Mouse (Mus musculus): ENCODE measurements at regions not wholly inside any gene's neighbourhood (a gene's known extent, or its start where the extent isn't known, plus 50 kb on each side); places are given as distances from the start of the nearest gene placed in this dataset.

DNA sequence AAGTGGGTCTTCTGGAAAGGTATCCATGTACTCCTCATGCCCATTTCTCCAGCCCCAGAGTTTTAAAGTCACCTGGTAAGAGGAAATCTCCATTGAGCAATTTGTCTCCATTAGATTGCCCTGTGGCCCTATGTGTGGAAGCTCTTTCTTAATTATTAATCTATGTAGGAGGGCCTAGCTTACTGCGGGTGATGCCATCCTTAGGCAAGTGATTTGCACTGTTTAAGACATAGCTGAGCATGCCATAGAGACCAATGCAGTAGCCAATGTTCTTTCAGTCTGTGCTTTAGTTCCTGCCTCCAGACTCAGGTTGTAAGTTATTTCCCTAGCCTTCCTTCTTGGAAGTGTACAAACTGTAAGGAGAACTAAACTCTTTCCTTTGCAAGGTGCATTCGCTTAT, 661.0 kb downstream of the Hdgfl1 start:
- no peak overlapping the region for H3K9ac ChIP-seq
- no peak overlapping the region for H3K4me2 ChIP-seq
- H3K9me3 ChIP-seq = no peaks in the 10 kb centered on the region
- no peaks in the 10 kb centered on the region for H3K27me3 ChIP-seq
- H3K4me1 ChIP-seq = 0 out of 2 replicates have a peak, but pooled peaks cover 4% of the 10 kb centered on the region
- ATAC-seq (ENCODE audit: low FRiP score) = no peak
- no peaks in the 10 kb centered on the region for H3K36me3 ChIP-seq (replicated peaks)
- no peak overlapping the region for H3K27ac ChIP-seq
- H3K4me3 ChIP-seq (replicated peaks) = no peak overlapping the region
- 96% methylated on average over 2 of the region's 2 CpGs for WGBS

DNA sequence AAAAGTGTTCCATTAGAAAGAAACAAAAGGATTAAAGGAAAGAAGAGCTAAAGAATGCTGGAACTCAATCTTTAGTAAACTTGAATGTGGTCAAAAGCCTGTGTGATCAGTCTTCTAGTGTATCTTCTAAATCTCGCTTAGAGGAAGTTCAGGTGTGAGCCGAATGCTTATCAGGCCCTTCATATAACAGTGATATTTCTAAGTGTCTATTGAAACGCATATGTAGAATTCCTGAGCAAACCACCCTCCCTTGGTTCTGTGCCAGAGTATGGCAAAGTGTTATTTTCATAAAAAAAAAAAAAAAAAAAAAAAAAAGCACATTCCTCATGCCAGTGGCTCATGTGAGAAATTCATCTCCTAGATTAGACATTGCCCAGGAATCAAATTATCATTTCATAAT, 681.2 kb downstream of the Hdgfl1 start:
- no peak overlapping the region for H3K27ac ChIP-seq
- no peaks in the 10 kb centered on the region for H3K36me3 ChIP-seq (replicated peaks)
- H3K4me1 ChIP-seq = no peaks in the 10 kb centered on the region
- H3K9ac ChIP-seq = no peak overlapping the region
- no peak overlapping the region for H3K4me3 ChIP-seq (replicated peaks)
- H3K4me2 ChIP-seq = no peak overlapping the region
- no peaks in the 10 kb centered on the region for H3K27me3 ChIP-seq
- H3K9me3 ChIP-seq = no peaks in the 10 kb centered on the region
- 81% methylated on average over 3 of the region's 3 CpGs for WGBS
- ATAC-seq (ENCODE audit: low FRiP score) = no peak

DNA sequence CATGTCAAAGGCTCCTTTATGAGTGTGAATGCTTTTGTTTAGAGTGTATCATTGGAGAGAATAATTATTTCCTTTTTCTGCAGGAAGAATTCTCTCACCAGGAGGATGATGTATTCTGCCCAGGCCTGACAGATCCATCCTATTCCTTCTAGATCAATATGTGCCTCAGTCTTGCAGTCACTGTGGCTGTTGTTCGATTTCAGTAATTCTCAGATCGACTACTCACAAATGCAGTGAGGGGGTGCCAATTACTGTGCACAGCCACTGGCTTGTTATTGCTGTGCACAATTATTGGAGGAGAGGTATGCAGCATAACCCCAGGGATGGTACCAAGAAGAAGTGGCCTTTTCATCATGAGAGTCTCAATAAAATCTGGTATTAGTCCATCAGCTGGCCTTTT, 689.2 kb downstream of the Hdgfl1 start:
- Histone ChIP-seq H3K9ac (no peak overlapping the region), H3K27me3 (no peaks in the 10 kb centered on the region), H3K9me3 (no peaks in the 10 kb centered on the region), H3K36me3 (replicated peaks) (no peaks in the 10 kb centered on the region), H3K4me1 (0 out of 2 replicates have a peak, but pooled peaks cover 6% of the 10 kb centered on the region), H3K27ac (peak overlapping the region; percentile 47; the same call in 1 of the 2 replicates), H3K4me3 (replicated peaks) (no peak overlapping the region), H3K4me2 (no peak overlapping the region)
- 50% methylated on average over 2 of the region's 2 CpGs for WGBS
- peak; percentile 70 for ATAC-seq (ENCODE audit: low FRiP score)

DNA sequence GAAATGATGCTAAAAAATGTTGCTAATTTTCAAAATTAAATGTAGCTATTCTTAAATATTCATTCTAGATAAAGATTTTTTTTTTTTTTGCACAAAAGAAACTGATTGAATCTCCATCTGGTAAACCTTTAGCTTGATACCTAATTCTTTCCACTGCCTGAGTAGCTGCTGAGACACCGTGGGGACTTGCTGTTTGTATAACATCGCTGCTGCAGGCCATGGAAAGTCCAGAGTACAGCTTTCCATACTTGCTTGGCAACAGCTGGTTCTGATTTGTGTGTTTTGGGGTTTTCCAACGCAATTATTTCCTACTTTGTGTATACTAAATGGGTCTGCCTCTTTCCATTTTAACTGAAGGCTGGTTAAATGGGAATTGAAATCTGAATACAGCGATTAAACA, 689.7 kb downstream of the Hdgfl1 start:
- no peak overlapping the region for H3K27ac ChIP-seq
- WGBS = 56% methylated on average over 4 of the region's 4 CpGs
- no peak for ATAC-seq (ENCODE audit: low FRiP score)

DNA sequence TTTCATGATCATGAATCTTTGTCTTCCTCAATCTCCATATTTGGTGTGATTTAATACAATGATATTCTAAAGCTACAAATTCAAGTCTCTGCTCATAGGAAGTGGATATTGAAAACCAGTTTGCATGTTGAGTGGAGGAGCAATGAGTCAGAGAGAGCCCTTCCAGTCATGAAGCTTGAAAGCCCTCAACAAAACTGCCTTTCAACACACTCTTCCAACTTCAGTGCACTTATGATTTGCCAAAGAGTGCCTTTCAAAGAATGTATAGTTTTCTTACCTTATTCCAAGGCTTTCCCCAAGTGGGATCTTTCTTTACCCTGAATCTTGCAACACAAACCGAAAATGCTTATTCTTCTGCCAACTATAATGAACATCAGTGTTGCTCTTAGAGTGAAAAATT, 690.6 kb downstream of the Hdgfl1 start:
- Histone ChIP-seq H3K4me3 (replicated peaks) (no peak overlapping the region), H3K36me3 (replicated peaks) (no peaks in the 10 kb centered on the region), H3K4me2 (no peak overlapping the region), H3K27me3 (no peaks in the 10 kb centered on the region), H3K4me1 (0 out of 2 replicates have a peak, but pooled peaks cover 6% of the 10 kb centered on the region), H3K27ac (no peak overlapping the region), H3K9ac (no peak overlapping the region), H3K9me3 (no peaks in the 10 kb centered on the region)
- 89% methylated on average over 1 of the region's 1 CpGs for WGBS
- ATAC-seq (ENCODE audit: low FRiP score) = no peak

More for the DNA sequence above, 689.7 kb downstream of the Hdgfl1 start:
- Histone ChIP-seq H3K27me3 (no peaks in the 10 kb centered on the region), H3K36me3 (replicated peaks) (no peaks in the 10 kb centered on the region), H3K4me1 (0 out of 2 replicates have a peak, but pooled peaks cover 6% of the 10 kb centered on the region), H3K4me3 (replicated peaks) (no peak overlapping the region), H3K4me2 (no peak overlapping the region), H3K9me3 (no peaks in the 10 kb centered on the region), H3K9ac (no peak overlapping the region)

DNA sequence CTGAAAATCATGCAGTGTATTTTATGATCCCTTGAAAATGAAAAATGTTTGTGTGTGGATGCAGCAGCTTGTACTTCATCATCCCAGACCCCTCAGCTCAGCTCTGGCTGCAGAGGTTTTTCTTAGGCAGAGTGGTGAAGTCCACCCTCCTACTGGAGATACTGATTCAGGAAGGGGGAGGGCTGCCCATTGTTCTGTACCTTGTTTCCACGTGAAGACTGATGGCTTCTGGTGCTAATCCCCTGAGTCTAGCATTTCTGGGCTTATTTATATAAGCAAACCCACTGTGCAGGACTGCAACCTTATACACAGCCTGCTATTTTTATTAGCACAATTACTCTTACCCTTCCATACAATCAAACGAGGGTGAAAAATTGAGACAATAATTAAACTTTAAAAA, 708.6 kb downstream of the Hdgfl1 start:
- peaks cover 3% of the 10 kb centered on the region; the same call in 1 of the 2 replicates for H3K4me1 ChIP-seq
- no peaks in the 10 kb centered on the region for H3K27me3 ChIP-seq
- H3K36me3 ChIP-seq (replicated peaks) = no peaks in the 10 kb centered on the region
- H3K4me2 ChIP-seq = no peak overlapping the region
- no peaks in the 10 kb centered on the region for H3K9me3 ChIP-seq
- H3K9ac ChIP-seq = no peak overlapping the region
- 17% methylated on average over 2 of the region's 2 CpGs for WGBS
- ATAC-seq (ENCODE audit: low FRiP score) = no peak
- no peak overlapping the region for H3K27ac ChIP-seq
- no peak overlapping the region for H3K4me3 ChIP-seq (replicated peaks)

DNA sequence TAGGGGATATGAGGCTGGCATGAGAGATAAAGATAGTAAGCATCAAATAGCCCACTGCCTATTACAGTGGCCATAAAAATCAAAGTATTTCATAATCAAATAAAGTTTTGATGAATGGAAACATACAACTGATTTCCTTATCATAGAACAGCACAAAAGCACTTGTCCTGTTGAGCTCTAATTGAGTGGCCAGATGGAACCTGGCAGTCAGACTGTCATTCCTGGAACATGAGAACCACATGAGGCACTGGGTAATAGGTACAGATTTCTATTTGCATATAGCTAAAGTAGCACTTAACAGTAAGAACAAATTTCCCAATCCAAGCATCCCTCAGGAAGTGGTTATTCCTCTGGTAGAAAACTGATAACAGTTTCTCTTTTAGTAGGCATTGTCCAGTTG, 732.3 kb downstream of the Hdgfl1 start:
- no peak overlapping the region for H3K9ac ChIP-seq
- H3K9me3 ChIP-seq = no peaks in the 10 kb centered on the region
- no peak for ATAC-seq (ENCODE audit: low FRiP score)
- no peak overlapping the region for H3K27ac ChIP-seq
- no peaks in the 10 kb centered on the region for H3K27me3 ChIP-seq
- no peaks in the 10 kb centered on the region for H3K36me3 ChIP-seq (replicated peaks)
- H3K4me2 ChIP-seq = no peak overlapping the region
- no peak overlapping the region for H3K4me3 ChIP-seq (replicated peaks)
- H3K4me1 ChIP-seq = no peaks in the 10 kb centered on the region

DNA sequence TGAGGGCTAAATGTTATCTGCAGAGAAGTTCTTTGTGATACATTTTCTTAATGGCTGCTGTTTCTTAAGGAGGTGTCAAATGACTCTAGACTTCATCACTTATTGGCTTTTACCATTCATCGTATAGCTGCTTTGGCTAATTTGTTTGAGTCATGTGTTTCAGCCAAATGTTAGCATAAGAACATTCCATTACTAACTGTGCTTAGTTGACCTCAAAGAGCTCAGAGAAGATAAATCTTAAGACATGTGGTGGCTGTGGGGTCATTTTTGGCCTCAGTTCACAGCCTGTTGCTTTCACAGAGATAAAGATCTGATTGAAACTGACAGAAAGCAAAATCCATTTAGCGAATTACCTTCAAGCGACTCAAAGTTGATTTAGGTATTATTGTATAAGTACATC, 743.6 kb downstream of the Hdgfl1 start:
- Histone ChIP-seq H3K4me2 (no peak overlapping the region), H3K27me3 (no peaks in the 10 kb centered on the region), H3K9ac (no peak overlapping the region), H3K9me3 (no peaks in the 10 kb centered on the region), H3K27ac (no peak overlapping the region), H3K4me3 (replicated peaks) (no peak overlapping the region), H3K4me1 (no peaks in the 10 kb centered on the region), H3K36me3 (replicated peaks) (no peaks in the 10 kb centered on the region)
- ATAC-seq (ENCODE audit: low FRiP score) = no peak
- 89% methylated on average over 3 of the region's 3 CpGs for WGBS

DNA sequence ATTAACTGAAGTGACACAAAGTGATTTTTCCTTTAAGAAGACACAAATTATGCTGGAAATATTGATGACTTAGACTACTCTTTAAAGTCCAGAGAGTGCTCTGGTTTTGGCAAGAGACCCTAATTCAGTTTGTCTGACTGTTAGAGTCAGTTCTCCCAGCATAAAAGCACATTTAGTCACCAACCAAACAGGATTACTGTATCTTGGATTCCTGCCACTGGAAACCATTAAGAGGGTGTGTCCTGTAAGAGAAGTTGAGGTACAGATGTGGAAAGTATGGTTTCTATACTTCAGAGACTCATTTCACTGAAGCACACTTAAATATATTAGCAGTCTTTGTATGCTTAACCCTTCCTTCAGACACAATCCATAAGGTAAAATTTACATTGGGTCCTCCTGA, 745.3 kb downstream of the Hdgfl1 start:
- H3K4me2 ChIP-seq = no peak overlapping the region
- no peak overlapping the region for H3K9ac ChIP-seq
- no peak overlapping the region for H3K4me3 ChIP-seq (replicated peaks)
- no peaks in the 10 kb centered on the region for H3K36me3 ChIP-seq (replicated peaks)
- no peaks in the 10 kb centered on the region for H3K9me3 ChIP-seq
- no peak overlapping the region for H3K27ac ChIP-seq
- ATAC-seq (ENCODE audit: low FRiP score) = no peak
- no peaks in the 10 kb centered on the region for H3K4me1 ChIP-seq
- no peaks in the 10 kb centered on the region for H3K27me3 ChIP-seq

DNA sequence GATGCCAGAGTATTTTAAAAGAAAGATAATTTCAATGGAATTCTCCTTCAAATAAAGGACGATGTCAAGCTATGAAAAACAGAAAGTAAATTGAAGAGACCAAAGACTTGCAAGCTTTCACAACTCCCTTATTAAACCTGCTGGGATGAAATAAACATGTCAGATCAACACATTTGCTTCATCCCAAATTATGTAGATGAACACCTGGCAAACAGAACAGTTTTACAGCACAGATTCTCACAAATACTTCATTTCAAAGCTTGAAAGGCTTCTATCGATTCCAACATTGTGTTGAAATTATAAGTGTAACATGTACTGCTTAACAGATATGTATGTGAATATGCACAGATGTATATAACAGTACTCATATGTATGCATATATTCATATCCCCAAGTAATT, 749.5 kb downstream of the Hdgfl1 start:
- WGBS = 79% methylated on average over 2 of the region's 2 CpGs
- H3K9me3 ChIP-seq = no peaks in the 10 kb centered on the region
- H3K36me3 ChIP-seq (replicated peaks) = no peaks in the 10 kb centered on the region
- H3K4me1 ChIP-seq = no peaks in the 10 kb centered on the region
- H3K27ac ChIP-seq = no peak overlapping the region
- H3K9ac ChIP-seq = no peak overlapping the region
- H3K4me2 ChIP-seq = no peak overlapping the region
- H3K27me3 ChIP-seq = no peaks in the 10 kb centered on the region
- no peak for ATAC-seq (ENCODE audit: low FRiP score)
- H3K4me3 ChIP-seq (replicated peaks) = no peak overlapping the region

DNA sequence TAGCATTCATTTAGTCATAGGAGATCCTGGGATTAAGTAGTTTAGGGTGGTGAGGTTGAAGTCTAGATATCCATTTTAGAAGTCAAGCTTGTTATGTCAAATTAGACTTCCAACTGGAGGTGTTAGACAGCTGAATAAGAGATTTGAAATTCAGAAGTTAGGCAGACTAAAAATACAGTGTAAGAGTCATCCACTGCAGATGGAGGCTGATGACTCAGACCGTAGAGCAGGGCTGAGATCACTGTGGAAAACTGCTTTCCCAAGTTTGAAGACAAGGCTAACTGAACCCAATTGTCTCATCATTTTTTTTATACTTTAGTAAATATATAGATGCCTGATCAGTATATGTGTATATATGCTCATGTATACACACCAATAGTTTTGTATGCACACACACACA, 738.8 kb upstream of the Nrsn1 start:
- no peak overlapping the region for H3K4me3 ChIP-seq (replicated peaks)
- no peak overlapping the region for H3K4me2 ChIP-seq
- no peaks in the 10 kb centered on the region for H3K4me1 ChIP-seq
- H3K9me3 ChIP-seq = no peaks in the 10 kb centered on the region
- H3K9ac ChIP-seq = no peak overlapping the region
- 96% methylated on average over 1 of the region's 1 CpGs for WGBS
- H3K27ac ChIP-seq = no peak overlapping the region
- no peaks in the 10 kb centered on the region for H3K27me3 ChIP-seq
- no peak for ATAC-seq (ENCODE audit: low FRiP score)
- H3K36me3 ChIP-seq (replicated peaks) = no peaks in the 10 kb centered on the region

DNA sequence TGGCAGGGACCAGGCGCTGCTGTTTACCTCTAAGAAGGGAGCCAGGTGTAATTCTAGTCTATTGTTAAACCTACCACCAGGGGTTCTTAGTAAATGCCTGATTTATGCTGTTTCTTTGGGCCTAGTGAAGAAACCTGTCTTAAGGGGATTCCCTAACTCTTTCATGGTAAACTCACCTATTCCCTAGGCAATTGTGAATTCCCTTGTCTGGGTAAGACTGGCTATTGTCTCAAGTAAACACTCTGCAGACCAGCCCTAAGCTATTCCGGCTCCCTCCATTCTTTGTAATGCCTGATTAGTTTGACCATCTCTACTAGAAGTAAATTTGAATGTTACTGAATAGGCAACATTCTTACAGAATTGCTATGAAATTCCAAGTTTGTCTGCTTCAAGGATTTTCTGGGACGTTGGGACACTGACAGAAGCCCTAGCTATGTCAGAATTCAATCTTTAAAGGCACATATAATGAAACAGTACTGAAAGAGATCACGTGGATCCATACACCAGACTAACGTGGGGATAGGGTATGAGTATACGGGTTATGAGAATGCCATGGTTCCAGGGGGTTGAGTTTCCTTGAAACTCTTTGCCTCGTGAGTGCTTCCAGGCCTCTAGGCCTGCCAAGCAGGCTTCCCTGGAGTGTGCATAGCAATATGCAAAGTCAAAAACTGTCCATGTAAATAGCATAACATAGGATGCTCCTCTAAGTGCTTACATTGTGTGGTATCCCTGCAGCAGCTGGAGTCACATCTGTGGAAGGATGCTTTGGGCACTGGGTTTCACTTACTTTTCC, 734.7 kb upstream of the Nrsn1 start:
- WGBS = 84% methylated on average over 7 of the region's 7 CpGs
- no peak overlapping the region for H3K27ac ChIP-seq
- no peaks in the 10 kb centered on the region for H3K27me3 ChIP-seq
- no peak overlapping the region for H3K9ac ChIP-seq
- H3K4me2 ChIP-seq = no peak overlapping the region
- H3K4me3 ChIP-seq (replicated peaks) = no peak overlapping the region
- no peaks in the 10 kb centered on the region for H3K4me1 ChIP-seq
- H3K9me3 ChIP-seq = no peaks in the 10 kb centered on the region
- H3K36me3 ChIP-seq (replicated peaks) = no peaks in the 10 kb centered on the region
- no peak for ATAC-seq (ENCODE audit: low FRiP score)

DNA sequence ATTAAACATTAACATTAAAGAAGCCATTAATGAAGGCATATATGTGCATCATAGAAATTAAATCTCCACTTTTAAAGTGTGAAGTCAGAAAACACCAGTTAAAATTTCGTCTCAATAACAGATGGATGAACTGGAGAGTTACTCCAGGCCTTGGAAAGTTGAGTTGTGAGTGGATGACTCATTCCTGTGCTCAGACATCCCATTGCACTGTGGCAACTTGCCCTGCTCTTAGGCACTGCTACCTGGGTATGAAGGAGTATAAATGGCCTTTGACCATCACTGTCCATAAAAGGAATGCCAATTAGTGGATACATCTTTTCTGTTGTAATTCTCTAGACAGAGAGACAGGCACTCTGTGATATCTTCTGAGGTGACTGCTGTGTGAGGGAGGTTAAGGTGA, 723.2 kb upstream of the Nrsn1 start:
- Histone ChIP-seq H3K4me1 (no peaks in the 10 kb centered on the region), H3K27me3 (no peaks in the 10 kb centered on the region), H3K36me3 (replicated peaks) (no peaks in the 10 kb centered on the region), H3K9me3 (0 out of 2 replicates have a peak, but pooled peaks cover 4% of the 10 kb centered on the region), H3K4me2 (no peak overlapping the region), H3K27ac (no peak overlapping the region), H3K4me3 (replicated peaks) (no peak overlapping the region), H3K9ac (no peak overlapping the region)
- ATAC-seq (ENCODE audit: low FRiP score) = no peak
- 53% methylated on average over 1 of the region's 1 CpGs for WGBS

Measured in forebrain, embryonic 12.5 days (tissue).